Mouse (Mus musculus): ENCODE measurements around the gene Bcl2l12. TPM values are rescaled to one million over a fixed set of nuclear protein-coding genes. Genes with fewer than 3 reads are reported as not detected.

Gene Bcl2l12
- polyA plus RNA-seq, 1 experiment = 18.1 TPM

GRCm38 (mm10) chr7:45005321-45005992 lies 6.9 kb upstream of the Bcl2l12 start:
- Histone ChIP-seq H3ac (ENCODE audit: control insufficient read depth, insufficient read length, low read depth) (no peak overlapping the region), H3K79me2 (ENCODE audit: control insufficient read depth, insufficient read depth) (peaks cover 31% of the 10 kb centered on the region), H3K79me3 (ENCODE audit: low read depth) (peaks cover 7% of the 10 kb centered on the region), H3K36me3 (ENCODE audit: control insufficient read depth, insufficient read depth) (peaks cover 44% of the 10 kb centered on the region), H3K27me3 (ENCODE audit: control insufficient read depth, insufficient read depth, insufficient read length) (no peaks in the 10 kb centered on the region), H3K4me3 (ENCODE audit: insufficient read depth, poor library complexity, severe bottlenecking) (no peak overlapping the region)
- TF ChIP-seq MYOG (IDR thresholded peaks at IDR 0.05; ENCODE audit: control insufficient read depth, extremely low read depth, insufficient read length) (no peak), MYOD1 (IDR thresholded peaks at IDR 0.05; ENCODE audit: control insufficient read depth, insufficient read length, low read depth) (no peak), FOSL1 (IDR thresholded peaks at IDR 0.05; ENCODE audit: insufficient read depth, low read length, poor library complexity, severe bottlenecking) (no peak), USF1 (IDR thresholded peaks at IDR 0.05; ENCODE audit: low read depth) (no peak), CTCF (IDR thresholded peaks at IDR 0.05; ENCODE audit: control insufficient read depth, insufficient read depth, insufficient read length) (no peak), MAX (IDR thresholded peaks at IDR 0.05) (no peak), CEBPB (IDR thresholded peaks at IDR 0.05; ENCODE audit: low read depth) (no peak)

DNA sequence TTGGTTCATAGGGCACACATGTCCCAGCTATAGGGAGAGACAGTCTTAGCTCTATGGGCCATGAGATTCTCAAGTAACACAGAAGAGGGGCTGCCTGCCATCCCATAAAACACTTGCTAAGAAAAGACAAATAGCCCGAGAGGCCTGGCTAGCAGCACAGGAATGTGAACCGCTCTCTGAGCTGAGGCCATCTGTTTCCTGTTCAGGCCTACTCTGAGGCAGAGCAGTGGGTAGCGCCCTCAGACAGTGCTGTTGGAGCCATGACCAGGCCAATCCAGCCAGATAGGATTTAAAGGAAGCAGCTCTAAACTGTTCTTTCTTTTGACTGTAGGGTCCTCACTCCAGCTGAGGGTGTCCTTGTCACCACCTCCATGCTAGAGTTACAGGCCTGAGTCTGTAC lies 6.0 kb upstream of the Bcl2l12 start:
- H3K36me3 ChIP-seq (ENCODE audit: control insufficient read depth, insufficient read depth) = peaks cover 43% of the 10 kb centered on the region

GRCm38 (mm10) chr7:45002440-45002839 lies 3.9 kb upstream of the Bcl2l12 start:
- H3K27me3 ChIP-seq (ENCODE audit: control insufficient read depth, insufficient read depth, insufficient read length) = no peaks in the 10 kb centered on the region
- H3K79me3 ChIP-seq (ENCODE audit: low read depth) = peaks cover 13% of the 10 kb centered on the region
- no peak overlapping the region for H3ac ChIP-seq (ENCODE audit: control insufficient read depth, insufficient read length, low read depth)
- peaks cover 42% of the 10 kb centered on the region for H3K79me2 ChIP-seq (ENCODE audit: control insufficient read depth, insufficient read depth)
- no peak for TF ChIP-seq MAX (IDR thresholded peaks at IDR 0.05)
- peak; percentile 52 for TF ChIP-seq MYOD1 (IDR thresholded peaks at IDR 0.05; ENCODE audit: control insufficient read depth, insufficient read length, low read depth)
- no peak for TF ChIP-seq CTCF (IDR thresholded peaks at IDR 0.05; ENCODE audit: control insufficient read depth, insufficient read depth, insufficient read length)
- TF ChIP-seq CEBPB (IDR thresholded peaks at IDR 0.05; ENCODE audit: low read depth) = no peak
- no peak for TF ChIP-seq MYOG (IDR thresholded peaks at IDR 0.05; ENCODE audit: control insufficient read depth, extremely low read depth, insufficient read length)
- no peak for TF ChIP-seq USF1 (IDR thresholded peaks at IDR 0.05; ENCODE audit: low read depth)
- peak; percentile 5 for TF ChIP-seq FOSL1 (IDR thresholded peaks at IDR 0.05; ENCODE audit: insufficient read depth, low read length, poor library complexity, severe bottlenecking)
- H3K4me3 ChIP-seq (ENCODE audit: insufficient read depth, poor library complexity, severe bottlenecking) = no peak overlapping the region
- peaks cover 41% of the 10 kb centered on the region for H3K36me3 ChIP-seq (ENCODE audit: control insufficient read depth, insufficient read depth)

More for the DNA sequence above, 6.0 kb upstream of the Bcl2l12 start:
- Histone ChIP-seq H3ac (ENCODE audit: control insufficient read depth, insufficient read length, low read depth) (no peak overlapping the region), H3K79me2 (ENCODE audit: control insufficient read depth, insufficient read depth) (peaks cover 31% of the 10 kb centered on the region), H3K4me3 (ENCODE audit: insufficient read depth, poor library complexity, severe bottlenecking) (no peak overlapping the region), H3K27me3 (ENCODE audit: control insufficient read depth, insufficient read depth, insufficient read length) (no peaks in the 10 kb centered on the region), H3K79me3 (ENCODE audit: low read depth) (peaks cover 8% of the 10 kb centered on the region)
- no peak for TF ChIP-seq FOSL1 (IDR thresholded peaks at IDR 0.05; ENCODE audit: insufficient read depth, low read length, poor library complexity, severe bottlenecking)
- TF ChIP-seq MYOG (IDR thresholded peaks at IDR 0.05; ENCODE audit: control insufficient read depth, extremely low read depth, insufficient read length) = no peak

DNA sequence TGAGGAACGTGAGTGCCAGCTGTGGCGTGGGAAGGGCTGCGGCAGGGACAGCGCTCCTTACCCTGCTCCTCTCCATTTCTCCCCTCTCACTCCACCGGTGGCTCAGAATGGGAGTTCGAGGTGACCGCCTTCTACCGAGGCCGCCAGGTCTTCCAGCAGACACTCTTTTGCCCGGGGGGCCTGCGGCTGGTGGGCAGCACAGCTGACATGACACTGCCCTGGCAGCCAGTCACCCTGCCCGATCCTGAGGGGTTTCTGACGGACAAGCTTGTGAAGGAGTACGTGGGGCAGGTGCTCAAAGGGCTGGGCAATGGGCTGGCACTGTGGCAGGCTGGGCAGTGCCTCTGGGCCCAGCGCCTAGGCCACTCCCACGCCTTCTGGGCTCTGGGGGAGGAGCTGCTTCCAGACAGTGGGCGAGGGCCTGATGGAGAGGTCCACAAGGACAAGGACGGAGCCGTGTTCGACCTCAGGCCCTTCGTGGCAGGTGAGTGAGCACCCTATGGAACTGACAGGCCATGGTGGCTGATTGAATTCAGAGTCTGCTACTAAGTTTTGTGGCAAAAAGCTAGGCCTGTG lies 2.1 kb upstream of the Bcl2l12 start:
- no peak for TF ChIP-seq MAX (IDR thresholded peaks at IDR 0.05)
- TF ChIP-seq FOSL1 (IDR thresholded peaks at IDR 0.05; ENCODE audit: insufficient read depth, low read length, poor library complexity, severe bottlenecking) = no peak
- no peak for TF ChIP-seq CTCF (IDR thresholded peaks at IDR 0.05; ENCODE audit: control insufficient read depth, insufficient read depth, insufficient read length)
- no peak for TF ChIP-seq MYOD1 (IDR thresholded peaks at IDR 0.05; ENCODE audit: control insufficient read depth, insufficient read length, low read depth)
- no peak for TF ChIP-seq MYOG (IDR thresholded peaks at IDR 0.05; ENCODE audit: control insufficient read depth, extremely low read depth, insufficient read length)
- no peak for TF ChIP-seq CEBPB (IDR thresholded peaks at IDR 0.05; ENCODE audit: low read depth)
- no peak for TF ChIP-seq USF1 (IDR thresholded peaks at IDR 0.05; ENCODE audit: low read depth)
- Histone ChIP-seq H3K36me3 (ENCODE audit: control insufficient read depth, insufficient read depth) (peaks cover 41% of the 10 kb centered on the region), H3K4me3 (ENCODE audit: insufficient read depth, poor library complexity, severe bottlenecking) (no peak overlapping the region), H3K79me2 (ENCODE audit: control insufficient read depth, insufficient read depth) (peaks cover 49% of the 10 kb centered on the region), H3K27me3 (ENCODE audit: control insufficient read depth, insufficient read depth, insufficient read length) (no peaks in the 10 kb centered on the region), H3K79me3 (ENCODE audit: low read depth) (peaks cover 20% of the 10 kb centered on the region), H3ac (ENCODE audit: control insufficient read depth, insufficient read length, low read depth) (no peak overlapping the region)

DNA sequence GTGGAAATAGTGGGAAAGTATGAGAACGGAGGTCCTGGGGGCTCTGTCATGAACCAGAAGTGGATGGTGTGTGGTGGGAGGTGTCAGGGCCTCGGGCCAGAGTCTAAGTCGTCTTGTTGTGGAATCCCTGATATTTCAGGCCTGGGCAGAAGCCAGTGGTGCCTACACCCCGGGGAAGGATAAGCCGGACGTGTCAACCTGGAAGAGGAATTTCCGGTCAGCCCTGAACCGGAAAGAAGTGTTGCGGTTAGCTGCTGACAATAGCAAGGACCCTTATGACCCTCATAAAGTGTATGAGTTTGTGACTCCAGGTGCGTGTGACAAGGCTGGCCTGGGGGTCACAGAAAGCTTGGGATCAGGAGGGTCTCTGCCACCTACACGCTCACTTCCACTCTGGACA lies 1.2 kb upstream of the Bcl2l12 start:
- Histone ChIP-seq H3K79me2 (ENCODE audit: control insufficient read depth, insufficient read depth) (peaks cover 46% of the 10 kb centered on the region), H3K27me3 (ENCODE audit: control insufficient read depth, insufficient read depth, insufficient read length) (no peaks in the 10 kb centered on the region), H3K4me3 (ENCODE audit: insufficient read depth, poor library complexity, severe bottlenecking) (no peak overlapping the region), H3ac (ENCODE audit: control insufficient read depth, insufficient read length, low read depth) (no peak overlapping the region), H3K79me3 (ENCODE audit: low read depth) (peaks cover 20% of the 10 kb centered on the region), H3K36me3 (ENCODE audit: control insufficient read depth, insufficient read depth) (peaks cover 41% of the 10 kb centered on the region)
- no peak for TF ChIP-seq MAX (IDR thresholded peaks at IDR 0.05)
- TF ChIP-seq MYOD1 (IDR thresholded peaks at IDR 0.05; ENCODE audit: control insufficient read depth, insufficient read length, low read depth) = no peak
- no peak for TF ChIP-seq FOSL1 (IDR thresholded peaks at IDR 0.05; ENCODE audit: insufficient read depth, low read length, poor library complexity, severe bottlenecking)
- no peak for TF ChIP-seq MYOG (IDR thresholded peaks at IDR 0.05; ENCODE audit: control insufficient read depth, extremely low read depth, insufficient read length)
- TF ChIP-seq CEBPB (IDR thresholded peaks at IDR 0.05; ENCODE audit: low read depth) = no peak
- no peak for TF ChIP-seq CTCF (IDR thresholded peaks at IDR 0.05; ENCODE audit: control insufficient read depth, insufficient read depth, insufficient read length)
- TF ChIP-seq USF1 (IDR thresholded peaks at IDR 0.05; ENCODE audit: low read depth) = no peak

Measured in C2C12 (cell line).